Mouse (Mus musculus): ENCODE results near the gene Fbxw8.

The Fbxw8 gene

GRCm38 (mm10) chr5:118045385-118045784 lies 109.9 kb downstream of the Fbxw8 start:
- DNase-seq (ENCODE audit: low read depth, low spot score): no peak

GRCm38 (mm10) chr5:118044907-118045306 lies 110.4 kb downstream of the Fbxw8 start:
- DNase-seq (ENCODE audit: low read depth, low spot score): no peak

GRCm38 (mm10) chr5:118043761-118044160 lies 111.5 kb downstream of the Fbxw8 start:
- DNase-seq (ENCODE audit: low read depth, low spot score): peak; percentile 56

GRCm38 (mm10) chr5:118042599-118042998 lies 112.7 kb downstream of the Fbxw8 start:
- no peak for DNase-seq (ENCODE audit: low read depth, low spot score)

GRCm38 (mm10) chr5:118039241-118039668 lies 116.0 kb downstream of the Fbxw8 start:
- DNase-seq (ENCODE audit: low read depth, low spot score): no peak

GRCm38 (mm10) chr5:118037798-118038484 lies 117.3 kb downstream of the Fbxw8 start:
- peak; percentile 76 for DNase-seq (ENCODE audit: low read depth, low spot score)

GRCm38 (mm10) chr5:118036888-118037797 lies 118.1 kb downstream of the Fbxw8 start:
- peak; percentile 82 for DNase-seq (ENCODE audit: low read depth, low spot score)

GRCm38 (mm10) chr5:118035786-118036185 lies 119.5 kb downstream of the Fbxw8 start:
- DNase-seq (ENCODE audit: low read depth, low spot score): peak; percentile 54

- no peak for DNase-seq (ENCODE audit: low read depth, low spot score)
Observed at GRCm38 (mm10) chr5:118034632-118035031, 120.6 kb downstream of the Fbxw8 start.

GRCm38 (mm10) chr5:118033740-118034139 lies 121.5 kb downstream of the Fbxw8 start:
- no peak for DNase-seq (ENCODE audit: low read depth, low spot score)

- DNase-seq (ENCODE audit: low read depth, low spot score): no peak
Observed at GRCm38 (mm10) chr5:118033328-118033727, 121.9 kb downstream of the Fbxw8 start.

GRCm38 (mm10) chr5:118031508-118031907 lies 123.8 kb downstream of the Fbxw8 start:
- DNase-seq (ENCODE audit: low read depth, low spot score): no peak

GRCm38 (mm10) chr5:118031059-118031458 lies 124.2 kb downstream of the Fbxw8 start:
- DNase-seq (ENCODE audit: low read depth, low spot score): no peak

GRCm38 (mm10) chr5:118030022-118030675 lies 125.1 kb downstream of the Fbxw8 start:
- no peak for DNase-seq (ENCODE audit: low read depth, low spot score)

- DNase-seq (ENCODE audit: low read depth, low spot score): peak; percentile 43
Observed at GRCm38 (mm10) chr5:118029420-118029819, 125.8 kb downstream of the Fbxw8 start.

GRCm38 (mm10) chr5:118029035-118029408 lies 126.2 kb downstream of the Fbxw8 start:
- DNase-seq (ENCODE audit: low read depth, low spot score): no peak

GRCm38 (mm10) chr5:118028191-118029034 lies 126.9 kb downstream of the Fbxw8 start:
- DNase-seq (ENCODE audit: low read depth, low spot score): peak; percentile 65

GRCm38 (mm10) chr5:118027698-118028190 lies 127.5 kb downstream of the Fbxw8 start, which contains the start of gene Tesc:
Gene Tesc, plus strand, starts transcription at chr5:118027743.
- no peak for DNase-seq (ENCODE audit: low read depth, low spot score)

GRCm38 (mm10) chr5:118027101-118027697 lies 128.1 kb downstream of the Fbxw8 start:
- peak; percentile 25 for DNase-seq (ENCODE audit: low read depth, low spot score)

- no peak for DNase-seq (ENCODE audit: low read depth, low spot score)
Observed at GRCm38 (mm10) chr5:118026343-118026742, 128.9 kb downstream of the Fbxw8 start.

- no peak for DNase-seq (ENCODE audit: low read depth, low spot score)
Observed at GRCm38 (mm10) chr5:118025880-118026279, 129.4 kb downstream of the Fbxw8 start.

Data from ZHBTc4 (cell line).